Mouse (Mus musculus) lung, embryonic 14.5 days (tissue): ENCODE data around the gene Snapc3. TPM values are rescaled to one million over a fixed set of nuclear protein-coding genes. Genes with fewer than 3 reads are reported as not detected.

Source experiments
- ATAC-seq: fragments of 200-750 bp; cut with Nextera tagmentation; 2 replicates; pipeline ENCODE4 v1.8.0; 2017; ENCODE audit warnings: mild to moderate bottlenecking, moderate TSS enrichment, moderate library complexity; ENCODE audit not compliant: insufficient read depth
- DNase-seq: peaks from one replicate; pipeline ENCODE4 v3.0.0-alpha.2; 2015
- H3K27ac ChIP-seq: fragments of 300-500 bp; sonication (generic); 2 replicates; pipeline ENCODE4 v1.5.1; 2014; ENCODE audit warnings: low read depth, mild to moderate bottlenecking, moderate library complexity
- H3K27me3 ChIP-seq: fragments of 300-500 bp; sonication (generic); 2 replicates; pipeline ENCODE4 v1.6.1; 2014; ENCODE audit warnings: low read length, control low read depth; ENCODE audit not compliant: insufficient read depth
- H3K36me3 ChIP-seq: fragments of 300-500 bp; sonication (generic); 2 replicates; pipeline ENCODE4 v1.6.1; 2014; ENCODE audit warnings: control low read depth; ENCODE audit not compliant: insufficient read depth
- H3K4me1 ChIP-seq: fragments of 300-500 bp; sonication (generic); 2 replicates; pipeline ENCODE4 v1.6.1; 2014; ENCODE audit warnings: antibody characterized with exemption, control low read depth; ENCODE audit not compliant: insufficient read depth
- H3K4me2 ChIP-seq: fragments of 300-500 bp; sonication (generic); 2 replicates; pipeline ENCODE4 v1.6.1; 2014; ENCODE audit warnings: mild to moderate bottlenecking
- H3K4me3 ChIP-seq: fragments of 300-500 bp; sonication (generic); 2 replicates; pipeline ENCODE4 v1.5.1; 2014; ENCODE audit warnings: low read depth, low read length
- H3K9ac ChIP-seq: fragments of 300-500 bp; sonication (generic); 2 replicates; pipeline ENCODE4 v1.6.1; 2014
- H3K9me3 ChIP-seq: fragments of 300-500 bp; sonication (generic); 2 replicates; pipeline ENCODE4 v1.6.1; 2016; ENCODE audit warnings: low read depth, low read length, control low read depth
- CTCF ChIP-seq: IDR thresholded peaks from 2 replicates; pipeline ENCODE4 v1.5.1; 2016; ENCODE audit warnings: antibody characterized with exemption, low read depth
- WGBS: fragments of 180-500 bp; shearing (Covaris S2); extraction: QIAGEN DNeasy Blood & Tissue Kit; methylation state at CpG from one replicate; pipeline ENCODE4 v1.1.7; 2014; 5-methylcytosine and 5-hydroxymethylcytosine counted together
- polyA plus RNA-seq: library from polyadenylated mRNA; unstranded; fragments of >200 nt; fragmentation: Nextera tagmentation; extraction: Ambion mirVana; gene quantifications from 2 replicates; pipeline ENCODE4 v1.2.1, GENCODE M21; 2014

Snapc3 gene
- polyA plus RNA-seq, 1 experiment from 2014 or later, result 48.9 TPM

DNA sequence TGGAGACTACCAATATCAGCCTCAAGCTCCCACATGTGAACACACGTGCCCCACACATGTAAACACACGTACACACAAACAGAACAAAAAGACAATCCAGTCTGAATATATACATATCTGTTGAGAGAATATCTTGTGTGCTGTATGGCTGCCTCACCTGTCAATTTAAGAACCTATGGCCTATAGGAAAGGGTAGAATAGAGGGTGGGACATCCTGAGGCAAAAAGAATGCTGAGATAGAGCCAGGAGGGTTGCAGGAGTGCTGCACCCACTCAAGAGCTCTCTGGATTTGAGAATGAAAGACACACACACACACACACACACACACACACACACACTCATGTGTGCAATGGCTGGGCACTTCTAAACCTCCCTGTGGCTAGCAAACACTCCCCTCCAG lies 19.0 kb upstream of the Snapc3 start:
- no peak for TF ChIP-seq CTCF
- Histone ChIP-seq H3K27me3 (no peaks in the 10 kb centered on the region), H3K4me1 (no peaks in the 10 kb centered on the region), H3K9me3 (peaks cover 3% of the 10 kb centered on the region; the same call in 1 of the 2 replicates), H3K4me2 (no peak overlapping the region), H3K36me3 (no peaks in the 10 kb centered on the region), H3K27ac (no peak overlapping the region), H3K9ac (no peak overlapping the region), H3K4me3 (no peak overlapping the region)
- DNase-seq, result no peak
- no peak for ATAC-seq
- 70% methylated on average over 2 of the region's 2 CpGs for WGBS

GRCm38 (mm10) chr4:83400691-83401595 lies 16.6 kb upstream of the Snapc3 start:
- Histone ChIP-seq H3K36me3 (no peaks in the 10 kb centered on the region), H3K4me1 (no peaks in the 10 kb centered on the region), H3K27ac (no peak overlapping the region), H3K9me3 (peaks cover 4% of the 10 kb centered on the region; the same call in 1 of the 2 replicates), H3K4me2 (no peak overlapping the region), H3K9ac (no peak overlapping the region), H3K27me3 (no peaks in the 10 kb centered on the region), H3K4me3 (no peak overlapping the region)
- DNase-seq, result no peak
- TF ChIP-seq CTCF, result no peak
- 80% methylated on average over 7 of the region's 7 CpGs for WGBS
- no peak for ATAC-seq

GRCm38 (mm10) chr4:83401712-83402111 lies 15.8 kb upstream of the Snapc3 start:
- H3K9me3 ChIP-seq, result peaks cover 4% of the 10 kb centered on the region; the same call in 1 of the 2 replicates
- no peak overlapping the region for H3K4me2 ChIP-seq
- TF ChIP-seq CTCF, result no peak
- H3K4me3 ChIP-seq, result no peak overlapping the region
- H3K27ac ChIP-seq, result no peak overlapping the region
- H3K36me3 ChIP-seq, result no peaks in the 10 kb centered on the region
- no peak for ATAC-seq
- no peaks in the 10 kb centered on the region for H3K27me3 ChIP-seq
- H3K9ac ChIP-seq, result no peak overlapping the region
- DNase-seq, result no peak
- no peaks in the 10 kb centered on the region for H3K4me1 ChIP-seq

- no peaks in the 10 kb centered on the region for H3K36me3 ChIP-seq
- no peak overlapping the region for H3K4me2 ChIP-seq
- ATAC-seq (no peak), DNase-seq (no peak)
- H3K9ac ChIP-seq, result no peak overlapping the region
- WGBS, result 89% methylated on average over 6 of the region's 6 CpGs
- peaks cover 12% of the 10 kb centered on the region; the same call in 1 of the 2 replicates for H3K9me3 ChIP-seq
- H3K4me1 ChIP-seq, result no peaks in the 10 kb centered on the region
- TF ChIP-seq CTCF, result no peak
- H3K4me3 ChIP-seq, result no peak overlapping the region
- no peak overlapping the region for H3K27ac ChIP-seq
- no peaks in the 10 kb centered on the region for H3K27me3 ChIP-seq
Observed at GRCm38 (mm10) chr4:83407688-83408087, 9.8 kb upstream of the Snapc3 start.

- Histone ChIP-seq H3K27ac (no peak overlapping the region), H3K4me1 (no peaks in the 10 kb centered on the region), H3K4me3 (no peak overlapping the region), H3K9ac (no peak overlapping the region), H3K4me2 (no peak overlapping the region), H3K36me3 (no peaks in the 10 kb centered on the region), H3K27me3 (no peaks in the 10 kb centered on the region), H3K9me3 (peaks cover 8% of the 10 kb centered on the region; the same call in 1 of the 2 replicates)
- DNase-seq, result peak; percentile 41
- TF ChIP-seq CTCF, result peak; percentile 30; the same call in 1 of the 2 replicates
- no peak for ATAC-seq
- 90% methylated on average over 4 of the region's 4 CpGs for WGBS
Observed at GRCm38 (mm10) chr4:83409867-83410505, 7.5 kb upstream of the Snapc3 start.

GRCm38 (mm10) chr4:83412060-83412459 lies 5.5 kb upstream of the Snapc3 start:
- TF ChIP-seq CTCF, result no peak
- H3K4me3 ChIP-seq, result no peak overlapping the region
- no peaks in the 10 kb centered on the region for H3K36me3 ChIP-seq
- H3K4me2 ChIP-seq, result no peak overlapping the region
- no peak overlapping the region for H3K27ac ChIP-seq
- 59% methylated on average over 3 of the region's 3 CpGs for WGBS
- H3K4me1 ChIP-seq, result no peaks in the 10 kb centered on the region
- no peaks in the 10 kb centered on the region for H3K27me3 ChIP-seq
- ATAC-seq (peak; percentile 38; the same call in 1 of the 2 replicates), DNase-seq (no peak)
- peaks cover 8% of the 10 kb centered on the region; the same call in 1 of the 2 replicates for H3K9me3 ChIP-seq
- H3K9ac ChIP-seq, result no peak overlapping the region

- ATAC-seq, result no peak
- no peak for TF ChIP-seq CTCF
- Histone ChIP-seq H3K27ac (no peak overlapping the region), H3K9ac (no peak overlapping the region), H3K4me2 (no peak overlapping the region), H3K9me3 (no peaks in the 10 kb centered on the region), H3K27me3 (no peaks in the 10 kb centered on the region), H3K4me1 (0 out of 2 replicates have a peak, but pooled peaks cover 4% of the 10 kb centered on the region), H3K36me3 (no peaks in the 10 kb centered on the region), H3K4me3 (no peak overlapping the region)
- 90% methylated on average over 5 of the region's 5 CpGs for WGBS
- no peak for DNase-seq
Observed at GRCm38 (mm10) chr4:83414241-83414824, 3.2 kb upstream of the Snapc3 start.
